ENCODE assay signal across 26 mouse cellular contexts in genomic region chr9:34830696-34831095, GRCm38 (mm10).
"Had no signal": no experiment of that assay in that cellular context is flagged by ENCODE, and none has a peak within 500 bp of the region (broad histone marks: within the 10 kb centered on the region; RNA-seq: fewer than 3 reads in every experiment).

No protein-coding gene starts in this region.

- ATAC-seq: hindbrain, embryonic 16.5 days; inflammation-experienced regulatory T-cells, adult 6 months; intestine, embryonic 15.5 days; intestine, postnatal 0 days; liver, embryonic 12.5 days had no signal

- H3K4me3 ChIP-seq: heart, embryonic 10.5 days; heart, embryonic 13.5 days; heart, embryonic 15.5 days; hindbrain, embryonic 12.5 days; intestine, embryonic 15.5 days; limb, embryonic 13.5 days; limb, embryonic 15.5 days; liver, embryonic 12.5 days had no signal

- H3K4me2 ChIP-seq: heart, embryonic 13.5 days; heart, embryonic 15.5 days; hindbrain, embryonic 12.5 days; hindbrain, embryonic 14.5 days; intestine, embryonic 15.5 days; limb, embryonic 13.5 days; limb, embryonic 15.5 days; liver, embryonic 12.5 days had no signal

- H3K9me3 ChIP-seq: heart, embryonic 10.5 days; heart, embryonic 13.5 days; heart, embryonic 15.5 days; hindbrain, embryonic 12.5 days; intestine, embryonic 15.5 days; limb, embryonic 13.5 days; limb, embryonic 15.5 days; liver, embryonic 12.5 days had no signal

- H3K4me1 ChIP-seq: heart, embryonic 10.5 days; heart, embryonic 13.5 days; heart, embryonic 15.5 days; intestine, embryonic 15.5 days; limb, embryonic 13.5 days; limb, embryonic 15.5 days; liver, embryonic 12.5 days had no signal

- H3K36me3 ChIP-seq: heart, embryonic 10.5 days; heart, embryonic 13.5 days; heart, embryonic 15.5 days; hindbrain, embryonic 12.5 days; intestine, embryonic 15.5 days; limb, embryonic 13.5 days; limb, embryonic 15.5 days; liver, embryonic 12.5 days had no signal

- H3K9ac ChIP-seq: heart, embryonic 13.5 days; heart, embryonic 15.5 days; hindbrain, embryonic 12.5 days; hindbrain, embryonic 14.5 days; intestine, embryonic 15.5 days; limb, embryonic 13.5 days; limb, embryonic 15.5 days; liver, embryonic 12.5 days; liver, embryonic 14.5 days had no signal

- DNase-seq: gastrocnemius, postnatal 14 days; gastrocnemius, postnatal 36 days; heart, adult 18-20 months; heart, postnatal 14 days; heart, postnatal 36 days; kidney, adult 18-20 months; kidney, adult 8-10 months; kidney, postnatal 14 days; kidney, postnatal 36 days; layer of hippocampus, adult 9-11 months; layer of hippocampus, postnatal 36 days; left cerebral cortex, postnatal 4 days had no signal

- H3K27me3 ChIP-seq: heart, embryonic 13.5 days; heart, embryonic 15.5 days; hindbrain, embryonic 12.5 days; intestine, embryonic 15.5 days; limb, embryonic 13.5 days; limb, embryonic 15.5 days; liver, embryonic 12.5 days had no signal

- H3K27ac ChIP-seq: heart, embryonic 10.5 days; heart, embryonic 13.5 days; heart, embryonic 15.5 days; hindbrain, embryonic 12.5 days; hindbrain, embryonic 14.5 days; intestine, embryonic 15.5 days; kidney, postnatal 0 days; limb, embryonic 13.5 days; limb, embryonic 15.5 days; liver, embryonic 12.5 days; liver, embryonic 14.5 days had no signal
